Mouse (Mus musculus) left cerebral cortex, postnatal 10 days (tissue): Measurements from ENCODE around the gene Omp. TPM values are rescaled to one million over a fixed set of nuclear protein-coding genes. Genes with fewer than 3 reads are reported as not detected.
"Not testable (repeated sequence)": the region's sequence is repeated elsewhere in the genome, so short reads cannot be mapped to it uniquely, and the experiment has no call there.

ENCODE experiments used
- DNase-seq, 2 experiments: peaks; one replicate each; pipeline ENCODE4 v3.0.0; 2021 to 2022; ENCODE audit warnings: low spot score in 2 of 2, mixed read lengths in 1 of 2; ENCODE audit errors: extremely low spot score in 1 of 2
- intact Hi-C: fragments of 180-260 bp; cut with DNase I; formaldehyde crosslinking; loops from one replicate; pipeline ENCODE4 v1.15.1; 2025
- total RNA-seq, 2 experiments: library from RNA; stranded (reverse); gene quantifications; 2 replicates each; pipeline ENCODE4 v1.2.3; 2021

The Omp gene
- total RNA-seq = 1 to 10 TPM in 1 of 2 experiments, under 1 TPM in 1; 0.56 to 1.2 TPM

DNA sequence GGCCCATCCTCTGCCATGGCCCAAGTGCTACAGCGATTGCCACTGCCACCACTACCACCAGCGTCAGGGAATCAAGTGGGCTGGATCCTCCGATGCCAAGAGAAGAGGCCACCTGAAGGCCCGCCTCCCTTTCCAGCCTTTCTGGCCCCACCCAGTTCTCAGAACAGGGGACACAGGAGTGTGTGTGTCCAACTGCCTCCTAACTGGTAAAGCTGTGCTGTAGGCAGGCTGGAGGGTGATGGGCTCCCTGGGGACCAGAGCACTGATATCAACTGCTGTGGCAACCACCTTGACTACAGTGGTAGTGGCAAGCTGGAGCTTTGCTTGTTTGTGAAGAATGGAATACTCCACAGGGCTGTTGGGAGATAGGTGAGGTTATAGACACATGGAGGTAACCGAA lies at the start of gene Omp:
Gene Omp (minus strand): TSS at position 101 of the 400 bp plus-strand sequence.
- DNase-seq = no peak
- intact Hi-C loops = loop anchor here (10.0 kb wide), 1 partner anchor 289 kb away; no protein-coding TSS in a partner anchor

DNA sequence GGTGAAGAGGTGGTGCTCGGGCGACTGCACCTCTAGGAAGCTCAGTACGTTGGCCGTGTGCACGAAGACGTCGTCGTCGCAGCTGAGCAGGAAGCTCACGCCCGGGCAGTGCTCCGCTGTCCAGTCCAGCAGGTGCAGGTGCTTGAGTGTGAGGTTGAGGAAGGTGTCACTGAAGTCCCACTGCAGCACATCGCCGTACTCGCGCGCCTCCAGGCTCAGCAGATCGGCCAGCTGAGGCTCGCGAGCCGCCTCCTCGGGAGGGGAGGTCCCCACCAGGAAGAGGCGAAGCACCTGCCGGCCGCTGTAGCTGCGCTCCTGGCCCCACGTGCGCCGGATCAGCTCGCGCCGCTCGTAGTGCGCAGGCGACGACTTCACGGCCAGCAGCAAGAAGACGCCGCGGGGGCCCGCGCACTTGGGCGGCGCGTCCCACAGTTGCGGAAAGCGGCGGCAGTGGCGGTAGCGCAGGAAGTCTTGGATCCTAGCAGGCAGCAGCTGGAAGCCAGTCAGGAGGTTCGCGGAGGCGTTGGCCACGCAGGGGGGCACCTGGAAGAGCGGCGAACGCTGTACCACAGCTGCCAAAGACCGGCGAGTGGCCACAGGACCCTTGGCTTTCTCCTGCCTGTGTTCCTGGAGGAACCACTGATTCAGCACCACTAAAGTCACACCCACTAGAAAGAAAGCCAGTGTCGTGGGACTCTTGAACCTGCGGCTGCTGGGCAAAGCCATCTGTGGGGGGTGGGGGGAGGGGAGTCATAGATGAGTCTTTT lies 48.9 kb upstream of the Omp start:
- intact Hi-C loops = loop anchor here (5.0 kb wide), 1 partner anchor 37 kb away; no protein-coding TSS in a partner anchor
- no peak for DNase-seq

DNA sequence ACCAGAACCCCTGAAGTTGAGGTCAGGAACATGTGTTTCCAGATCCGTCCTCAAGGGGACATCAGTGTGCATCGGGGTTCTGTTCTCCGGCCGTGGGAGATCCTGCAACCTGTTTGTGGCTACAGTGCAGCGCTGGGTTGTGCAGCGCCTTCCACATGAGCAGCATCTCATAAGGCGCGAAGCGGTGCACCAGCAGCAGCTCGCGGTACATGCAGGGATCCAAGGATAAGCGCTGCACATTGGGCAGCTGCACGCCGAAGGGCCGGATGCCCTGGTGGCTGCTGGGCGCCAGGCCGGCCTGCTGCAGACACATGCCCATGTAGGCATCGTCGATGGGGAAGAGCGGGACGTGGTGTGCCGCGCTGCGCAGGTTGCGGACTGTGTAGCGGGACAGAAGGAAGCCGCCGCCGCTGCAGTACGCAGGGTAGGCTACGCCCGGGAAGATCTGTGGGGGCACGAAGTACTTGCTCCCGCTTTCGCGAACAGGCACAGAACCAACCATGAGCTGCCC lies 48.3 kb upstream of the Omp start:
- intact Hi-C loops = loop anchor here (5.0 kb wide), 1 partner anchor 36 kb away; no protein-coding TSS in a partner anchor
- no peak for DNase-seq

GRCm38 (mm10) chr7:98191571-98192250 lies 46.4 kb upstream of the Omp start:
- DNase-seq = no peak
- intact Hi-C loops = loop anchor here (5.0 kb wide), 1 partner anchor 34 kb away; no protein-coding TSS in a partner anchor

DNA sequence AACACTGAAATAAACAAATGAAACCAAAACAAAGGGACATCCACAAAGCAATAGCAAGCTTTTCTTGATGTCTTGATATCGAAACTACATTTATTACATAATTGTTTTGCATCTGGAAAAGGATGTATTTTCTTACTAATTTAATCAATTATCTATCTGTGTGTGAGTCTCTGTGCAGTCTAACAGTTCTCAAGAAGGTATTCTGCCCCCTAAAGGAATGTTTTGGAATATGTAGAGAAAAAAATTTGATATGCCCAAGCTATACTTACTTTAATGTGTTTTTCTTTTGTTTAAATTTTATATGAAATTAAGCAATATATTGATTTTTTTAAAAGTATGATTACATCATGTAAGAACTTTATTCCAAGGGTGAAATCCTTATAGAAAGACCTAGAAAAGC lies 45.3 kb upstream of the Omp start:
- intact Hi-C loops = loop anchor here (5.0 kb wide), 1 partner anchor 33 kb away; no protein-coding TSS in a partner anchor
- no peak for DNase-seq

- intact Hi-C loops = loop anchor here (5.0 kb wide), 1 partner anchor 32 kb away; no protein-coding TSS in a partner anchor
- no peak for DNase-seq
These were observed 44.4 kb upstream of the Omp start for GRCm38 (mm10) chr7:98189745-98190144.

- intact Hi-C loops = no loop called here
- DNase-seq = no peak
These were observed 43.4 kb upstream of the Omp start for GRCm38 (mm10) chr7:98188680-98189079.

DNA sequence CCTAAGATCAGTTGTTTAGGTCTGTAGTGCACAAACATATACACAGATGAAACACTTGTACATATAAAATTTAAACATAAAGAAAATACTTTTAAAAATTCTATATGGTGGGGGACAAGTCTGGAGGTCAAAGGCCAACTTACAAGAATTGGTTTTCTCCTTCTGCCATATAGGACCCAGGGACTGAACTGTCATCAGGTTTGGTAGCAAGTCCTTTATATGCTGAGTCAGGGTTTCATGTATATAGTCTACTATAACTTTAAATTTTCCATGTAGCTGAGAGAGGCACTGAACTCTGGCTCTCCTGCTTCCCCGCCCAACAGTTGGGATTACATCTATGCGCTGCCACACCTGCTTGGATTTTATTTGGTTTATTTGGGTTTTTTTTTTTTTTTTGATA lies 42.9 kb upstream of the Omp start:
- intact Hi-C loops = no loop called here
- no peak for DNase-seq

DNA sequence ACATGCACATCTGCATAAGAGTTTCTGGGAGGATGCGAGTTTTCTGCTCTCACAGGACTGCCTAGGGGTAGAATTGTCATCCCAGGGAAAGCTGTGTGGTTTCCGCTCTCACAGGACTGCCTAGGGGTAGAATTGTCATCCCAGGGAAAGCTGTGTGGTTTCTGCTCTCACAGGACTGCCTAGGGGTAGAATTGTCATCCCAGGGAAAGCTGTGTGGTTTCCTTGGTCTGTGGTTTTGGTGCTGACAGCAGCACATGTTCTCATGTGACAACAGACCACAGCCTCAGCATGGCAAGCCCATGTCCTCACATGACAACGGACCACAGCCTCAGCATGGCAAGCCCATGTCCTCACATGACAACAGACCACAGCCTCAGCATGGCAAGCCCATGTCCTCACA lies 42.0 kb upstream of the Omp start:
- DNase-seq, intact Hi-C loops: not testable (repeated sequence)

- no peak for DNase-seq
These were observed 41.3 kb upstream of the Omp start for GRCm38 (mm10) chr7:98186637-98187036.

DNA sequence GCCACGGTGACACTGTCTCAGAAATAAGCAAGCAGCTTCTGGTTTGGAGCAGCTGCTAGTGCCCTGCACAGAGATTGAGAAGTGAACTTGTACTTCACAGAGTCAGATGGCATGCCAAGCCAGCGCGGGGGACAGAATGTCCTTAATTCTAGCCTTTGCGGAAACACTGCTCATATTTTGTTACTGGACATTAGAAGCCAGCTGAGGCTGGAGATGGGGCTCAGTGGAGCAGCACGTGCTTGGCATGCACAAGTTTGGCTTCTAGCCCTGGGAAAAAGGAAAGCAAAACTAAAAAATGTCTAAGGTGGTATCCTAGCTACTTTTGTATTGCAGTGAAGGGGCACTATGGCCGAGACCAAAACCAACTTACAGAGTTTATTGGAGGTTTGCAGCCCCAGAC lies 40.0 kb upstream of the Omp start:
- no peak for DNase-seq
- intact Hi-C loops = no loop called here

More at GRCm38 (mm10) chr7:98186637-98187036, 41.3 kb upstream of the Omp start:
- intact Hi-C loops = no loop called here

DNA sequence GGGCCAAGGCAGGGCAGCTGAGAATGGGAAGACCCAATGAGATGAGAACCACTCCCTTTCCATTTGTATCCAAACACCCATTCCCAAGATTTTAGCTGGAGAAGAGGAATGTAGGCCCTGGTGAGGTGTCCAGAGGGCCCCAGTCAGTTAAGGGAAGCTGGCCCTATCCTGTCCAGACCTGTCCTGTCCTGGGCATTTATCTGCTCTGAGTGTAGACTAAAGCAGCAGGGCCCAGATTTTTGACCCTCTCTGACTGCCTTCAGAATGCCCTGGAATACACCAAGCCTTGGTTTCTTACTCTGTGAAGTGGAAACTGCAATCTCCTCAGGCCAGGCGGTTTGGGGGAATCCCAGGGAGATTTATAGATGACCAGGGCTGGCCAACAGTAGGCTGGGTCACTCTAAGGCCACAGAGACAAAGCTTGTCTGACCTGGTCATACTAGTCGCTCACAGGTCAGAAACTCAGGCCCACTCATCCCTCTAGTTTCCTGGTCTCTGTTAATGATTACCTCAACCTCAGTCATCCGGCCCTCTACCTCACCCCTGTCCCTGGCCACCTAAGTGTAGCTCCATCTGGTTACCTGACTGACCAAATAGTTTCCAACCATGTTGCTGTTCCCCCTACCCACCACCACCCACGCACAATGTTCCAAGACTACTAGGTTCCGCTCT lies 33.4 kb upstream of the Omp start:
- no peak for DNase-seq
- intact Hi-C loops = no loop called here

- intact Hi-C loops = no loop called here
- DNase-seq = peak; percentile 40 to 70
These were observed 32.7 kb upstream of the Omp start, which contains the start of gene Capn5 for GRCm38 (mm10) chr7:98177929-98178559. Gene Capn5, minus strand, starts transcription at chr7:98178274.

DNA sequence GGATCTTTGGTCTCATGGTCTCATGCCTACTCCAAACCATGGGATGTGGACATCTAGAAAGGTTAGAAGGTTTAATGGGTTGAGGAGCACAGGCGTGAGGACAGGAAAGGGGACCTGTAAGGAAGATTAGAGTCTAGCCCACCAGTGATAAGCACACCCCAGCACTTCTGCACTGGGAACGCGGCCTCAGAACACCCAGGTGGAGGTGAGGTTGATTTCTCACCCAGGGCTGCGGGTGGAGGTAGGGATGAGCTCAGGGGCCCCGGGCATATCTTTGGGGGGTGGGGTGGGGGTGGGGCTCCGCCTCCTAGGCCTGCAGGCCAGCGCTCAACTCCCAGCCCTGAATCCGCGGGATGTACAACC lies 32.2 kb upstream of the Omp start:
- intact Hi-C loops = no loop called here
- no peak for DNase-seq

GRCm38 (mm10) chr7:98177071-98177485 lies 31.8 kb upstream of the Omp start:
- intact Hi-C loops = no loop called here
- DNase-seq = no peak

DNA sequence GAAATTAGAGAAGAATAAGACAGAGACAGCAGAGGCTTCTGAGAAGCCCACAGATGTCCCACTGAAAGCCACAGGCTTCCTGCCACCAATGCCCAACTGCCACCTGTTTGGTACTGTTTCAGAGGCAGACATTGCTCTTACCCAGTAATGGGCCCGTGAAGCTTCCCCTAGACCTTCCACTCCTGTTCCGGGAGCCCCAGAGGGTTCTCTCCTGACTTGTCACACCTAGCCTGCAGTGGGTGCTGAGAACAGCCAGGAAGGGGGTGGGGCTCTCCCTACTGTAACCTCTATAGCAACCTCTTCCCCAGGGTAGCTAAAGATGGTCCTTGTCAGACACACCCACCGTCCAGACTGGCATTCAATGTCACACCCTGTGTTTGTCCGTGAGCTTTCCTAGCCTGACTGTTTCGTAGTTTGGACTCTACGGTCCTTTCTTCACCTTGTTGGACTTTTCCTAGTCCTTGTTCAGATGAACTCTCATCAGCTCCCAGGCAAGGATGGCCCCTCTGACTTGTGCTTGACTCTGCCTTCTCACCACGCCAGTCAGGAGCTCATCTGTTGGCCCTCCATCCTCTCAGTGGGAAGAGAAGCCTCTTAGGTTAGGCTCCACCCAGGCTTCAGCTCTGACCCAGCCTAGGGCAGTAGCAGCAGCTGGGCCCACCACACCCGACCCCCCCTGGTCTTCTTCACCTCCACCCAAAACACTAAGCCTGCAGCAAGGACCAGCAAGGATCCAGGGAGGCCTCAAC lies 31.2 kb upstream of the Omp start:
- intact Hi-C loops = no loop called here
- no peak for DNase-seq

GRCm38 (mm10) chr7:98174883-98175755 lies 29.8 kb upstream of the Omp start:
- no peak for DNase-seq
- intact Hi-C loops = no loop called here
